Mouse (Mus musculus) granulocyte monocyte progenitor cell, adult 5-6 weeks (primary cell): ENCODE data around the gene Tmem53. TPM values are rescaled to one million over a fixed set of nuclear protein-coding genes. Genes with fewer than 3 reads are reported as not detected.

Source experiments
- ATAC-seq: replicated peaks from 2 replicates; pipeline ENCODE4 v1.8.0; 2016; ENCODE audit warnings: mild to moderate bottlenecking, moderate TSS enrichment, inconsistent platforms; ENCODE audit not compliant: poor library complexity, severe bottlenecking
- total RNA-seq, 2 experiments: library from RNA; stranded (forward) in 1 of 2; stranded (reverse) in 1 of 2; fragments of 200-712, 200-1000 nt in 1 of 2; fragments of >200 nt in 1 of 2; fragmentation: Nextera tagmentation in 1 of 2; gene quantifications; 2 replicates each; pipeline ENCODE4 v1.2.3; 2014 to 2017

Tmem53 gene
- total RNA-seq (2014; fragmentation: Nextera tagmentation) (3.7 and 5.1 TPM in 2 replicates), total RNA-seq (2017) (0.36 and 4.8 TPM in 2 replicates)

GRCm38 (mm10) chr4:117251801-117252316 is at the start of gene Tmem53, which contains the start of gene Armh1:
Gene Tmem53 (plus strand): TSS chr4:117251951.
Gene Armh1 (minus strand): TSS chr4:117252125.
- ATAC-seq = peak; percentile 82

- ATAC-seq = peak; percentile 91
These were observed 49.4 kb upstream of the Tmem53 start for GRCm38 (mm10) chr4:117202046-117202991.

GRCm38 (mm10) chr4:117202992-117203354 is 48.8 kb upstream of the Tmem53 start:
- ATAC-seq = peak; percentile 31

GRCm38 (mm10) chr4:117209592-117209991 is 42.2 kb upstream of the Tmem53 start:
- no peak for ATAC-seq

- ATAC-seq = peak; percentile 98
These were observed 41.3 kb upstream of the Tmem53 start for GRCm38 (mm10) chr4:117210147-117211074.

GRCm38 (mm10) chr4:117214250-117214649 is 37.5 kb upstream of the Tmem53 start:
- ATAC-seq = no peak

GRCm38 (mm10) chr4:117217029-117217428 is 34.7 kb upstream of the Tmem53 start:
- ATAC-seq = no peak

- peak; percentile 83 for ATAC-seq
These were observed 33.1 kb upstream of the Tmem53 start for GRCm38 (mm10) chr4:117218517-117219219.

GRCm38 (mm10) chr4:117220741-117221515 is 30.8 kb upstream of the Tmem53 start:
- no peak for ATAC-seq

GRCm38 (mm10) chr4:117221836-117222235 is 29.9 kb upstream of the Tmem53 start:
- no peak for ATAC-seq

GRCm38 (mm10) chr4:117223001-117223400 is 28.8 kb upstream of the Tmem53 start:
- ATAC-seq = peak; percentile 25; the same call in 1 of the 2 replicates

GRCm38 (mm10) chr4:117224122-117224521 is 27.6 kb upstream of the Tmem53 start:
- no peak for ATAC-seq

GRCm38 (mm10) chr4:117225250-117225649 is 26.5 kb upstream of the Tmem53 start:
- no peak for ATAC-seq

- no peak for ATAC-seq
These were observed 22.2 kb upstream of the Tmem53 start for GRCm38 (mm10) chr4:117229590-117229989.

GRCm38 (mm10) chr4:117230331-117230730 is 21.4 kb upstream of the Tmem53 start:
- ATAC-seq = peak; percentile 55

- no peak for ATAC-seq
These were observed 20.5 kb upstream of the Tmem53 start for GRCm38 (mm10) chr4:117231208-117231607.

- no peak for ATAC-seq
These were observed 17.5 kb upstream of the Tmem53 start for GRCm38 (mm10) chr4:117234166-117234741.

- no peak for ATAC-seq
These were observed 15.9 kb upstream of the Tmem53 start for GRCm38 (mm10) chr4:117235822-117236221.

GRCm38 (mm10) chr4:117239153-117239552 is 12.6 kb upstream of the Tmem53 start:
- ATAC-seq = no peak
